Mouse (Mus musculus) liver, embryonic 16.5 days (tissue): ENCODE results near the gene Yipf1. TPM values are rescaled to one million over a fixed set of nuclear protein-coding genes. Genes with fewer than 3 reads are reported as not detected.
A peak's percentile ranks its signal among the peaks of the same experiment; 100 is the strongest.

Experiments
- ATAC-seq: fragments of 200-750 bp; cut with Nextera tagmentation; 2 replicates; pipeline ENCODE4 v1.8.0; 2017; ENCODE audit warnings: low read depth, mild to moderate bottlenecking, moderate number of reproducible peaks, moderate library complexity
- H3K27ac ChIP-seq: fragments of 300-500 bp; sonication (generic); 2 replicates; pipeline ENCODE4 v1.5.1; 2014; ENCODE audit warnings: mild to moderate bottlenecking, low read length
- H3K27me3 ChIP-seq: fragments of 300-500 bp; sonication (generic); 2 replicates; pipeline ENCODE4 v1.6.1; 2014; ENCODE audit warnings: low read depth, low read length, mixed read lengths; ENCODE audit not compliant: control insufficient read depth, insufficient read depth
- H3K36me3 ChIP-seq: fragments of 300-500 bp; sonication (generic); 2 replicates; pipeline ENCODE4 v1.6.1; 2014; ENCODE audit warnings: mild to moderate bottlenecking; ENCODE audit not compliant: control insufficient read depth, insufficient read depth
- H3K4me1 ChIP-seq: fragments of 300-500 bp; sonication (generic); 2 replicates; pipeline ENCODE4 v1.6.1; 2014; ENCODE audit warnings: low read depth, low read length, mixed read lengths; ENCODE audit not compliant: control insufficient read depth
- H3K4me2 ChIP-seq: fragments of 300-500 bp; sonication (generic); 2 replicates; pipeline ENCODE4 v1.6.1; 2014; ENCODE audit warnings: low read depth, low read length, mixed read lengths
- H3K4me3 ChIP-seq: fragments of 300-500 bp; sonication (generic); 2 replicates; pipeline ENCODE4 v1.5.1; 2014; ENCODE audit warnings: low read depth, mild to moderate bottlenecking, low read length
- H3K9ac ChIP-seq: fragments of 300-500 bp; sonication (generic); 2 replicates; pipeline ENCODE4 v1.6.1; 2014; ENCODE audit warnings: low read depth, low read length
- H3K9me3 ChIP-seq: fragments of 300-500 bp; sonication (generic); replicated peaks from 2 replicates; pipeline ENCODE4 v1.6.1; 2016; ENCODE audit warnings: low read length; ENCODE audit not compliant: control insufficient read depth
- WGBS: fragments of 180-500 bp; shearing (Covaris S2); extraction: QIAGEN DNeasy Blood & Tissue Kit; methylation state at CpG from one replicate; pipeline ENCODE4 v1.1.7; 2014; ENCODE audit not compliant: insufficient replicate concordance; 5-methylcytosine and 5-hydroxymethylcytosine counted together
- polyA plus RNA-seq: library from polyadenylated mRNA; unstranded; fragments of >200 nt; fragmentation: Nextera tagmentation; extraction: Ambion mirVana; gene quantifications from 2 replicates; pipeline ENCODE4 v1.2.1, GENCODE M21; 2015

Gene Yipf1
- polyA plus RNA-seq = 21.6 and 22.4 TPM in 2 replicates

DNA sequence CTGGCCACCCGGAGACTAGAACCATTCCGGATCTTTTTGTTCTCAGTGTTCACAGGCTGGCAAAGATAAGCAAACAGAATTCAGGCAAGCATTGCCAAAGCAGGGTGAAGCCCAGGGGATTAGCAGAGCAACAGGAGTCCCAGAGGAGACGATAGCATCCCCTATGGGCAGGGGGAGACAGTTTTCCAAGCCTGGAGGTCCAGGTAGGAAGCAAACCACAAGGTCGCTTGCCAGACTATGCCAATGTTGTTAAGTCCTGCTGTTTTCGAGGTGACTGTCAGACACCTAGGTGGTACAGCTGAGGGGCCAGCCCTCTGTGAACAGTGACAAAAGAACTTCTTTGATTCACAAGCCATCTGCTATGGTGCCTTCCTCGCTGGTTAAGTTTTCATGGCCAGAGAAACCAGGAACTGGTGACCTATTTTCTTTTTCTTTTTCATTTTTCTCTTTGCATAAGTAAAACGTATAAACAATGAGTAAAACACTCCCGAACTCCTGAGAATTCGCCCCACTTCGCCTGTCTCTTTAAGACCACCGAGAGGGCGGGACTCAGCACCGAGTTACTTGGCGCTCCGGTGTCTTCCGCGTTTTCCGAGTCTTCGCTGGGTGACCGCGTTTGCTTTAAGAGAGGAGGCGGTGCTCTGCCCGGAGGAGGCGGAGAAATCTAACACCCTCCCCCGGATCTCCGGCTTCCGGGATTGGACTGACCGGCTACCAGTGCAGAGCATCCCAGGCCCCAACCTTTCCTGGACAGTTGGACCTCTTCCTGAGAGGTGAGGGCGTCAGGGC is at the start of gene Yipf1:
Yipf1 (plus strand) TSS at position 674 of the 789 bp plus-strand sequence.
- Histone ChIP-seq H3K4me1 (peaks cover 16% of the 10 kb centered on the region), H3K4me3 (peak within 1 kb of the TSS; percentile 79), H3K9ac (peak within 1 kb of the TSS; percentile 67), H3K27me3 (no peaks in the 10 kb centered on the region), H3K4me2 (peak within 1 kb of the TSS; percentile 89), H3K36me3 (no peaks in the 10 kb centered on the region), H3K9me3 (no peaks in the 10 kb centered on the region), H3K27ac (peak within 1 kb of the TSS; percentile 43; the same call in 1 of the 2 replicates)
- ATAC-seq = peak; percentile 95
- whole genome bisulfite sequencing = 1% methylated on average over 29 of the region's 29 CpGs

DNA sequence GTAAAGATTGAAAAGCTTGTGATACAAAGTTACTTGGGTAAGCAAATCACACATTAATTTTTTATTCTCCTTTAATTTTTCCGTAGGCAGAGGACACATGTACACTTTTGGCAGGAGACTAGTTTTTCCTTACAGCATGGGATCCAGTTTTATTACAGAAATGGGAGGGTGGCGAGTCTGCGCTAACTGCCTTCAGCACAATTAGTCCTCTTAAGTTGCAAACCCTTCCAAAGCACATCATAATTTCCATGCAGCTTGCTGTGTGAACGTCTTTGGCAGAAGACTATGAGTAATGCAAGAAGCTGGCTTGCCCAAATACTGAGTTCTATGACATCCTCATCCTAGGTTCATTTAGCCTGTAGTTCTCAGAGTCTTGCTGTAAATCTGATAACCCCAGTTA is 40.5 kb upstream of the Yipf1 start:
- no peaks in the 10 kb centered on the region for H3K36me3 ChIP-seq
- H3K27me3 ChIP-seq = no peaks in the 10 kb centered on the region
- H3K4me3 ChIP-seq = no peak overlapping the region
- H3K4me2 ChIP-seq = no peak overlapping the region
- H3K9me3 ChIP-seq = no peaks in the 10 kb centered on the region
- 63% methylated on average over 4 of the region's 4 CpGs for WGBS
- ATAC-seq = no peak
- H3K9ac ChIP-seq = no peak overlapping the region
- no peaks in the 10 kb centered on the region for H3K4me1 ChIP-seq
- no peak overlapping the region for H3K27ac ChIP-seq

DNA sequence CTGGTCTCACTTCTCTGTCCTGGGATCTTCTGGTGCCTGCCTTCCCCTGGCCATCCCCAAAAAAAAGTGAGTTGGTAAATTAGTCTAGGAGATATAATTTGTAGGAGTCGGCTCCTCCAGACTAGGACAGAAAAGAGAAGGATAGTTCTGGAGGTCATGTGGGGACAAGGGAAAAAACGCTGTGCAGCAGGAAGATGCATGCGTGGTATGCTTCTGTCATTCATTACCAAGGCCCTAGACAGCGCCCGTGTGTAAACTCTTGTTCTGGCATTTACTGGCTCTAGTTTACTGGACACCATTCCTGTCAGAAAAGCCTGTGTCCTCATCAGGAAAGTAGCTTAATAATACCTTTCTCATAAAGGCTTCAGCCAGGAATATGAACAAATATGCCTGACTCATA is 39.7 kb upstream of the Yipf1 start:
- ATAC-seq = no peak
- Histone ChIP-seq H3K4me3 (no peak overlapping the region), H3K27me3 (no peaks in the 10 kb centered on the region), H3K9ac (no peak overlapping the region), H3K36me3 (no peaks in the 10 kb centered on the region), H3K27ac (no peak overlapping the region), H3K4me1 (no peaks in the 10 kb centered on the region), H3K9me3 (no peaks in the 10 kb centered on the region), H3K4me2 (no peak overlapping the region)
- 70% methylated on average over 5 of the region's 5 CpGs for whole genome bisulfite sequencing

DNA sequence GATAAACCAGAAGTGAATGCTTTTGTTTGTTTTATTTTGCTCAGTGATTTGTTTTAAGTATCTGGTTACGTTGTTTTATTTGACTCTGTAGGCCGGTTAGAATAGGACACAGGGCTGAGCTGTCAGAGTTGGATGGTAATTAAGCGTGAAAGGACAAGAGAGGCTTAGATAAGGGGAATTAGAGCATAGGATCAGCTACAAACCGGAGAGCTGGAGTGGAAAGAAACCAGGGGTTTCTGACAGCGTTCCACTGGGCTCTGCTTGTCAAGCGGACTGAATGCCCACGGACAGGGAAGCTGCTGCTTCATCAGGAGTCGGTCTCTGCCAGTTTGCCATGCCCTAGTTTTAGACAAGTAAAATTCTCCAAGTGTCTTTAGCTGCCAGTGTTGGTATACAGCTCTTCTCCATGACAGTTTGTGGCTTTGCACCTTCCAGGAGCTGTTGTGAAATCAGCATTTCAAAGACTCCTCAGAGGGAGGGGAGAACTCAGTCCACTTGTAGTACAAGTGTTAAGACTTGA is 35.9 kb upstream of the Yipf1 start:
- H3K9me3 ChIP-seq = no peaks in the 10 kb centered on the region
- no peak overlapping the region for H3K9ac ChIP-seq
- no peaks in the 10 kb centered on the region for H3K36me3 ChIP-seq
- H3K27me3 ChIP-seq = no peaks in the 10 kb centered on the region
- no peaks in the 10 kb centered on the region for H3K4me1 ChIP-seq
- H3K4me3 ChIP-seq = no peak overlapping the region
- 47% methylated on average over 8 of the region's 8 CpGs for WGBS
- no peak for ATAC-seq
- no peak overlapping the region for H3K27ac ChIP-seq
- no peak overlapping the region for H3K4me2 ChIP-seq

DNA sequence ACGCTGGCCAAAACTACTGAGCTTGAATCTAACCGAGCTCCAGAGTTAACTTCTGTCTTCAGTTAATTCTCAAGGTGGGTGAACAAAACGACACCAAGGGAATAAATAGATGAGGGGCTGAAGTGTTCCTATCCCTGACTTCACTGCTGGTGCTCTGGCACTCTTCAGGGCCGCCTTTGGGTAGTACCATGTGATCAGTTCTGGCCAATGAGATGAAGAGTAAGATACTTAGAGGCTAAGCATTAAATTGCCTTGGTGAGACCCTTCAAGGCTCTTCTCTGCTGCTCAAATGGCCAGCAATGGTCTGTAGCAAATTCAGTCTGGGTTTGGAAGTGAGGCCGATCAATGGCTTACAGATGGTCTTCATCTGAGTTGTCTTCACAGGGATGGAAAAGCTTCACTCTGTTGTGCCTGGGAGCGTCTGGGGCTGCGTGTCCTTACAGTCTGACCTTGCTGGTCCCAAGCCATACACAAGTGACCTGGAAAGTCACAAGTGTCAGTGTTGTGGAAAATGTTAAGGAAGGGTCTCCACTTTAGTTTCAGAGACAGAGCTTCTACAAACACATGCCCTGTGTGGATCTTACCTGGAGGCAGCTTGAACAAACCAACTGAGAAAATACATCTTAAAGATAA is 33.2 kb upstream of the Yipf1 start:
- Histone ChIP-seq H3K4me1 (no peaks in the 10 kb centered on the region), H3K9ac (no peak overlapping the region), H3K36me3 (no peaks in the 10 kb centered on the region), H3K27ac (no peak overlapping the region), H3K4me3 (no peak overlapping the region), H3K4me2 (no peak overlapping the region), H3K9me3 (no peaks in the 10 kb centered on the region), H3K27me3 (no peaks in the 10 kb centered on the region)
- ATAC-seq = no peak
- 72% methylated on average over 7 of the region's 7 CpGs for WGBS

DNA sequence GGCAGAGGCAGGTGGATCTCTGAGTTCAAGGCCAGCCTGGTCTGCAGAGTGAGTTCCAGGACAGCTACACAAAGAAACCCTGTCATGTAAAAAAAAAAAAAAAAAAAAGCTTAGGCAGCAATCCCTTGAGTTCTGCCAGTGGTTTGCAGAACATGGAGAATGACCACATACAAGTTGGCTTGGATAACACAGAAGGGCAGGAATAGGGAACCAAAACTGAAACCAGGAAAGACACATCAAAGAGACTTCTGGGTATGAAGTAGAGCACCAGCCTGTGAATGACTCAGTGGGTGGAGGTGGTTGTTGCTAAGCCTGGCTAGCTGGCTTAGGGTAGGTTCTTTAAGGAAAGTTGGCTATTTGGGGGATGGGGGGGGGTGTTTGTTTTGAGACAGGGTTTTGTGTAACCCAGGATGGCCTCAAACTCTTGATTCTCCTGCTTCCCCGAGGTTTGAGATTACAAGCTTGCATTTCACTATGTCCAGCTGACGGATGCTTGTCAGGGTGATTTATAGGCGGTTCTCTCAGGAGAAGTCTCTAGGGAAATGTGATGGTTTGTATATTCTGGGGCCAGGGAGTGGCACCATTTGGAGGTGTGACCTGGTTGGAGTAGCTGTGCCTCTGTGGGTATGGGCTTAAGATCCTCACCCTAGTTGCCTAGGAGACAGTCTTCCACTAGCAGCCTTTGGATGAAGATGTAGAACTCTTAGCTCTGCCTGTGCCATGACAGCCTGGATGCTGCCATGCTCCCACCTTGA is 28.5 kb upstream of the Yipf1 start:
- ATAC-seq = no peak
- Histone ChIP-seq H3K9me3 (no peaks in the 10 kb centered on the region), H3K36me3 (no peaks in the 10 kb centered on the region), H3K27me3 (no peaks in the 10 kb centered on the region), H3K4me3 (no peak overlapping the region), H3K27ac (no peak overlapping the region), H3K4me2 (no peak overlapping the region), H3K4me1 (no peaks in the 10 kb centered on the region), H3K9ac (no peak overlapping the region)
- WGBS = 45% methylated on average over 3 of the region's 3 CpGs

DNA sequence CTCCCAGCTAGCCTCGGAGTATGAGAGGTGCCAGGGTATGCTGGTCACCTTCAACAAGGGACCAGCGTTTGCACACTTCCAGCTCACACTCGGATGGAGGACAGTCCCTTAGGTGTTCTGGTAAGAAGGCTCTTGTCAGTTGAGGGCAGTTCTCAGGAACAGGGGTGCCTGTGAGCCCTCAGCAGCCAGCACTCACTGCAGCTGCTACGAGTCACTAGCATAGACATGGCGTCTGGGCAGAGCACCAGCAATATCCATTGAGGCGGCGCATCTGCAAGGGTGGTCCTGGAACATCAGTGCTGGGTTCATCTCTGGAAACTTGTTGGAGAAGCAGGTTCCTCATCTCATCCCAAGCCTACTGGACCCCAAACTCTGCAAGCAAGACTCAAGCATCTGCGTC is 27.8 kb upstream of the Yipf1 start:
- Histone ChIP-seq H3K9me3 (no peaks in the 10 kb centered on the region), H3K4me3 (no peak overlapping the region), H3K4me1 (no peaks in the 10 kb centered on the region), H3K36me3 (no peaks in the 10 kb centered on the region), H3K27ac (no peak overlapping the region), H3K9ac (no peak overlapping the region), H3K27me3 (no peaks in the 10 kb centered on the region), H3K4me2 (no peak overlapping the region)
- ATAC-seq = no peak
- 72% methylated on average over 8 of the region's 8 CpGs for WGBS

DNA sequence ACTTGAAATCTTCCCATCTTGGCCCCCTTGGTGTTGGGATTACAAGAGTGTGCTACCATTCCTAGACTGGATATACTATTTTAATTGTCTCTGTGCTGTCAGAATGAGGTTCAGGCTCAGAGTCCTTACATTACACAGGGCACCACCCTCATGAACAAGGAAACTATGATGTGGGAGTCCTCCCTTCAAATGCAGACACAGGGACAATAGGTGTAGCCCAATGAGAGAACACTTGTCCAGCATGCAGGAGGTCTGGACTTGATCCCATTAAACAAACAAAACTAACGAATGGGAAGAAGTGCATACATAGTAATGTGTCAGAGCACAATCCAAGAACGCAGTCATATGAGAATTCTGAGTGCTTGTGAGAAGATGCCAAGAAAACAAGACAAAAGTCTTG is 26.6 kb upstream of the Yipf1 start:
- Histone ChIP-seq H3K9me3 (no peaks in the 10 kb centered on the region), H3K4me3 (no peak overlapping the region), H3K9ac (no peak overlapping the region), H3K27ac (no peak overlapping the region), H3K4me1 (no peaks in the 10 kb centered on the region; the same call in 1 of the 2 replicates), H3K27me3 (no peaks in the 10 kb centered on the region), H3K36me3 (no peaks in the 10 kb centered on the region), H3K4me2 (no peak overlapping the region)
- ATAC-seq = no peak
- WGBS = 78% methylated on average over 2 of the region's 2 CpGs
